Mouse (Mus musculus) midbrain, embryonic 16.5 days (tissue): ENCODE results near the gene Abcg1. TPM values are rescaled to one million over a fixed set of nuclear protein-coding genes. Genes with fewer than 3 reads are reported as not detected.

Experiments
- ATAC-seq: fragments of 200-750 bp; cut with Nextera tagmentation; 2 replicates; pipeline ENCODE4 v1.8.0; 2017; ENCODE audit warnings: moderate TSS enrichment
- H3K27ac ChIP-seq: fragments of 300-500 bp; sonication (generic); 2 replicates; pipeline ENCODE4 v1.5.1; 2014; ENCODE audit warnings: mild to moderate bottlenecking, low read length, mixed read lengths
- H3K27me3 ChIP-seq: fragments of 300-500 bp; sonication (generic); 2 replicates; pipeline ENCODE4 v1.6.1; 2014; ENCODE audit warnings: low read depth, low read length, mixed read lengths; ENCODE audit not compliant: control insufficient read depth, insufficient read depth
- H3K36me3 ChIP-seq: fragments of 300-500 bp; sonication (generic); 2 replicates; pipeline ENCODE4 v1.6.1; 2014; ENCODE audit warnings: mild to moderate bottlenecking, low read length, moderate library complexity, mixed read lengths; ENCODE audit not compliant: control insufficient read depth, insufficient read depth
- H3K4me1 ChIP-seq: fragments of 300-500 bp; sonication (generic); 2 replicates; pipeline ENCODE4 v1.6.1; 2014; ENCODE audit warnings: mild to moderate bottlenecking, low read length, mixed read lengths; ENCODE audit not compliant: control insufficient read depth, insufficient read depth
- H3K4me2 ChIP-seq: fragments of 300-500 bp; sonication (generic); 2 replicates; pipeline ENCODE4 v1.6.1; 2014; ENCODE audit warnings: mild to moderate bottlenecking, low read length, mixed read lengths
- H3K4me3 ChIP-seq: fragments of 300-500 bp; sonication (generic); 2 replicates; pipeline ENCODE4 v1.5.1; 2014; ENCODE audit warnings: low read depth, mild to moderate bottlenecking, low read length, moderate library complexity, mixed read lengths
- H3K9ac ChIP-seq: fragments of 300-500 bp; sonication (generic); 2 replicates; pipeline ENCODE4 v1.6.1; 2014; ENCODE audit warnings: low read depth, low read length, mixed read lengths
- H3K9me3 ChIP-seq: fragments of 300-500 bp; sonication (generic); replicated peaks from 2 replicates; pipeline ENCODE4 v1.6.1; 2014; ENCODE audit warnings: mild to moderate bottlenecking, low read length, mixed read lengths; ENCODE audit not compliant: control insufficient read depth, poor library complexity, severe bottlenecking
- WGBS: fragments of 180-500 bp; shearing (Covaris S2); extraction: QIAGEN DNeasy Blood & Tissue Kit; methylation state at CpG from one replicate; pipeline ENCODE4 v1.1.7; 2014; 5-methylcytosine and 5-hydroxymethylcytosine counted together
- polyA plus RNA-seq: library from polyadenylated mRNA; unstranded; fragments of >200 nt; fragmentation: Nextera tagmentation; extraction: Ambion mirVana; gene quantifications from 2 replicates; pipeline ENCODE4 v1.2.1, GENCODE M21; 2015

Gene Abcg1
- polyA plus RNA-seq, 1 experiment from 2014 or later, result 24.3 TPM

DNA sequence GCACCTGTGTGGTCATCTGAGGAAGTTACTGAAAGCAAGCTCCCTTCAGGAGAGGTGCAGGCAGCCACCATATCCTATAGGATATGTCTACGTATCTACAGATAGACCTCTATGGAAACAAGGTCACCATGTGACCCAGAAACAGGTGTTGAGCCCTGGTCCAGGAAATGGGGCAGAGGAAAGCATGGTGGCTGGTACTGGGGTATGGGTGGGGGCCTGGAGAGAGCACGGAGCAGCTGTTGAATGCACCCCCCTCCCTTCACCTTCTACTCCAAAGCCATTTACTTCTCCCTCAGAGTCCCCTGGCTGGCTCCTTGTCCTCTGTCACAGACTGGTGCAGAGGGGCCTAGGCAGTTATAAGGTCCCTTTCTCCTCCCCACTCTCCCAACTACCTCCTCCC is 106.3 kb downstream of the Abcg1 start:
- Histone ChIP-seq H3K4me3 (no peak overlapping the region), H3K4me1 (no peaks in the 10 kb centered on the region), H3K27me3 (no peaks in the 10 kb centered on the region), H3K27ac (no peak overlapping the region), H3K9ac (no peak overlapping the region), H3K9me3 (no peaks in the 10 kb centered on the region), H3K36me3 (no peaks in the 10 kb centered on the region), H3K4me2 (no peak overlapping the region)
- WGBS, result 85% methylated on average over 2 of the region's 2 CpGs
- no peak for ATAC-seq

DNA sequence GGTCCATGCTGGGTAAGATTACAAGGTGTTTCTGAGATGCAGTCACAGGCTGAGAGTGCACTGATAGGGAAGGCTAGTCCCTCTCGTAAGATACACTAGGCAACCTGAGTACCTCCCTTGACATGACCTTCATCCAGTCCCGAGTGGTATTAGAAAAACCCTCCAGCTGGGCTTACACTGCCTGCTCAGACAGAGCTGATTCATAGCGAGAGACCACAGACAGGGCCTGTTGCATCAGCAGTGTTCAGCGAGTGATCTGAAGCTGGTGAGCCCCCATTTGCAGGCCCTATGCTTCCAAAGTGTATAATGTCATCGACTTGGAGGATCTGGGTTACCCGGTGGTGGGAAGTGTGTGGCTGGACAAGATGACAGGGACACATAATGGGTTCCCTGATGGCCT is 107.7 kb downstream of the Abcg1 start, which contains the start of gene Tff1:
Gene Tff1 (minus strand): TSS at position 151 of the 400 bp plus-strand sequence.
- no peaks in the 10 kb centered on the region for H3K4me1 ChIP-seq
- H3K4me2 ChIP-seq, result no peak within 1 kb of the TSS
- H3K36me3 ChIP-seq, result no peaks in the 10 kb centered on the region
- H3K27ac ChIP-seq, result no peak within 1 kb of the TSS
- no peaks in the 10 kb centered on the region for H3K27me3 ChIP-seq
- no peak for ATAC-seq
- H3K9me3 ChIP-seq, result no peaks in the 10 kb centered on the region
- H3K9ac ChIP-seq, result no peak within 1 kb of the TSS
- H3K4me3 ChIP-seq, result no peak within 1 kb of the TSS
- 88% methylated on average over 6 of the region's 6 CpGs for WGBS

Other genes with a start within 250 kb of the Abcg1 start
- 0.71 and 1.3 TPM in 2 replicates for gene Glp1r, start 155.9 kb upstream of the Abcg1 start, polyA plus RNA-seq
- gene Umodl1, start 103.0 kb upstream of the Abcg1 start, polyA plus RNA-seq, result 0.09 and 0.10 TPM in 2 replicates
- gene Tff3, start 72.0 kb downstream of the Abcg1 start, polyA plus RNA-seq, result 0.70 and 1.3 TPM in 2 replicates
- gene Tff2, start 86.6 kb downstream of the Abcg1 start, polyA plus RNA-seq, result not detected in 2 replicates
- not detected in 2 replicates for gene Tff1, start 107.6 kb downstream of the Abcg1 start, polyA plus RNA-seq
- not detected in 2 replicates for gene Tmprss3, start 141.3 kb downstream of the Abcg1 start, polyA plus RNA-seq
- not detected in 2 replicates for gene Ubash3a, start 150.2 kb downstream of the Abcg1 start, polyA plus RNA-seq
- gene Rsph1, start 219.7 kb downstream of the Abcg1 start, polyA plus RNA-seq, result 6.4 and 8.6 TPM in 2 replicates
- 12.9 and 20.1 TPM in 2 replicates for gene Slc37a1, start 229.1 kb downstream of the Abcg1 start, polyA plus RNA-seq